Mouse (Mus musculus) kidney, embryonic 14.5 days (tissue): ENCODE results near the gene Atf6b. TPM values are rescaled to one million over a fixed set of nuclear protein-coding genes. Genes with fewer than 3 reads are reported as not detected.

Experiments
- ATAC-seq: fragments of 200-750 bp; cut with Nextera tagmentation; 2 replicates; pipeline ENCODE4 v1.8.0; 2017; ENCODE audit warnings: moderate number of reproducible peaks, mild to moderate bottlenecking, moderate TSS enrichment, moderate library complexity; ENCODE audit not compliant: low FRiP score, low TSS enrichment
- H3K27ac ChIP-seq: fragments of 300-500 bp; sonication (generic); 2 replicates; pipeline ENCODE4 v1.5.1; 2014; ENCODE audit warnings: low read depth, mild to moderate bottlenecking, low read length, moderate library complexity, mixed read lengths
- H3K27me3 ChIP-seq: fragments of 300-500 bp; sonication (generic); 2 replicates; pipeline ENCODE4 v1.6.1; 2014; ENCODE audit warnings: mild to moderate bottlenecking, low read length; ENCODE audit not compliant: control insufficient read depth, insufficient read depth
- H3K36me3 ChIP-seq: fragments of 300-500 bp; sonication (generic); 2 replicates; pipeline ENCODE4 v1.6.1; 2014; ENCODE audit warnings: low read length, mixed read lengths; ENCODE audit not compliant: control insufficient read depth, insufficient read depth
- H3K4me1 ChIP-seq: fragments of 300-500 bp; sonication (generic); 2 replicates; pipeline ENCODE4 v1.6.1; 2014; ENCODE audit warnings: low read length, mixed read lengths; ENCODE audit not compliant: control insufficient read depth, insufficient read depth
- H3K4me2 ChIP-seq: fragments of 300-500 bp; sonication (generic); replicated peaks from 2 replicates; pipeline ENCODE4 v1.6.1; 2014; ENCODE audit warnings: low read depth, mild to moderate bottlenecking, low read length
- H3K4me3 ChIP-seq: fragments of 300-500 bp; sonication (generic); 2 replicates; pipeline ENCODE4 v1.5.1; 2014; ENCODE audit warnings: mild to moderate bottlenecking, low read length
- H3K9ac ChIP-seq: fragments of 300-500 bp; sonication (generic); 2 replicates; pipeline ENCODE4 v1.6.1; 2014; ENCODE audit warnings: low read depth, mild to moderate bottlenecking, low read length, moderate library complexity
- H3K9me3 ChIP-seq: fragments of 300-500 bp; sonication (generic); 2 replicates; pipeline ENCODE4 v1.6.1; 2016; ENCODE audit warnings: low read length; ENCODE audit not compliant: control insufficient read depth
- WGBS: fragments of 180-500 bp; shearing (Covaris S2); extraction: QIAGEN DNeasy Blood & Tissue Kit; methylation state at CpG from one replicate; pipeline ENCODE4 v1.1.7; 2014; 5-methylcytosine and 5-hydroxymethylcytosine counted together
- polyA plus RNA-seq: library from polyadenylated mRNA; unstranded; fragments of >200 nt; fragmentation: Nextera tagmentation; extraction: Ambion mirVana; gene quantifications from 2 replicates; pipeline ENCODE4 v1.2.1, GENCODE M21; 2014

The Atf6b gene
- polyA plus RNA-seq: 54.6 and 61.7 TPM in 2 replicates

- Histone ChIP-seq H3K27me3 (no peaks in the 10 kb centered on the region), H3K4me1 (peaks cover 12% of the 10 kb centered on the region), H3K9me3 (no peaks in the 10 kb centered on the region), H3K4me2 (peak within 1 kb of the TSS; percentile 42), H3K4me3 (peak within 1 kb of the TSS; percentile 91), H3K9ac (peak within 1 kb of the TSS; percentile 89), H3K27ac (peak within 1 kb of the TSS; percentile 37; the same call in 1 of the 2 replicates), H3K36me3 (peaks cover 33% of the 10 kb centered on the region)
- ATAC-seq: peak; percentile 96
- WGBS: 1% methylated on average over 61 of the region's 66 CpGs
These were observed at the start of gene Atf6b for GRCm38 (mm10) chr17:34646906-34647787. Gene Atf6b, plus strand, starts transcription at chr17:34647146.

DNA sequence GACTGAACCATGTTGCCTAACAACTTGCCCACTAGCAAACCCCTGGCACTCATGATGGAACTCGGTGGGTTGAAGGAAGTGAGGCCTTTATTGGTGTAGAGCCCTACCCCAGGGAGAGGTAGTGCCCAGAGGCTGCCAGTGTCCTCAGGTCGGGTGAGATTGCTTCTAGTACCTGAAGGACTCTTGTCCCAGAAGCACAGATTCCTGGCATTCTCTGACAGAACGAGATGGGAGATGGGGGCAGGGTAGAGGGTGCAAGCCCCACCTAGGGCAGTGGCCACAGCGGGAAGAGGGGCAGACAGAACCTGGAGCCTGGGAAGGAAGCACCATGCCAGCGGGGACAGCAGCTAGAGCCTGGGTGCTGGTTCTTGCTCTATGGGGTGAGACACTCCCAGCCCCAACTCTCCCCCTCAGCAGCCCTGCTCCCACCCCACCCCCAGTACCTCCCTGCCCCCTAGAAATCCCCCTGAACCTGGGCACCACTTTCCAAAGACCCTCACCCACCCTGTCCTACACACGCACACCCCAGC, 49.3 kb upstream of the Atf6b start, which contains the start of gene Ager:
Gene Ager (plus strand): TSS at position 297 of the 530 bp plus-strand sequence.
- Histone ChIP-seq H3K27me3 (no peaks in the 10 kb centered on the region), H3K9me3 (no peaks in the 10 kb centered on the region), H3K9ac (peak within 1 kb of the TSS; percentile 32; the same call in 1 of the 2 replicates), H3K36me3 (peaks cover 38% of the 10 kb centered on the region), H3K4me2 (peak within 1 kb of the TSS; percentile 6; the same call in 1 of the 2 replicates), H3K4me3 (no peak within 1 kb of the TSS), H3K4me1 (peaks cover 52% of the 10 kb centered on the region), H3K27ac (peak within 1 kb of the TSS; percentile 30; the same call in 1 of the 2 replicates)
- ATAC-seq: no peak
- WGBS: 15% methylated on average over 6 of the region's 6 CpGs

DNA sequence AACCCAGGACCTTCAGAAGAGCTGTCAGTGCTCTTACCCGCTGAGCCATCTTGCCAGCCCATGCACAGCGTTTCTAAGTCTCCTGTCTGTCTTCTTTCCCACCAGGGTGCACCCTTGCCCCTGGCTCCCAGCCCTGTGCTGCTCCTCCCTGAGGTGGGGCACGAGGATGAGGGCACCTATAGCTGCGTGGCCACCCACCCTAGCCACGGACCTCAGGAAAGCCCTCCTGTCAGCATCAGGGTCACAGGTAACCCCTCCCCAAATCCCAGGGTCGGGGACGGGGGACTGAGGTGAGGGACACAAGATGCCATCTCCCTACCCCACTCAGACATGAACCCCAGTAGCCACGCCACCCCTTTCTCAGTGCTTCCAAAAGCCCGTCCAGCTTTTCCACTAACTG, 47.1 kb upstream of the Atf6b start:
- H3K36me3 ChIP-seq: peaks cover 28% of the 10 kb centered on the region
- H3K27ac ChIP-seq: no peak overlapping the region
- H3K4me2 ChIP-seq: no peak overlapping the region
- WGBS: 84% methylated on average over 9 of the region's 9 CpGs
- H3K27me3 ChIP-seq: no peaks in the 10 kb centered on the region
- H3K4me3 ChIP-seq: no peak overlapping the region
- no peak for ATAC-seq
- no peak overlapping the region for H3K9ac ChIP-seq
- peaks cover 48% of the 10 kb centered on the region for H3K4me1 ChIP-seq
- no peaks in the 10 kb centered on the region for H3K9me3 ChIP-seq

DNA sequence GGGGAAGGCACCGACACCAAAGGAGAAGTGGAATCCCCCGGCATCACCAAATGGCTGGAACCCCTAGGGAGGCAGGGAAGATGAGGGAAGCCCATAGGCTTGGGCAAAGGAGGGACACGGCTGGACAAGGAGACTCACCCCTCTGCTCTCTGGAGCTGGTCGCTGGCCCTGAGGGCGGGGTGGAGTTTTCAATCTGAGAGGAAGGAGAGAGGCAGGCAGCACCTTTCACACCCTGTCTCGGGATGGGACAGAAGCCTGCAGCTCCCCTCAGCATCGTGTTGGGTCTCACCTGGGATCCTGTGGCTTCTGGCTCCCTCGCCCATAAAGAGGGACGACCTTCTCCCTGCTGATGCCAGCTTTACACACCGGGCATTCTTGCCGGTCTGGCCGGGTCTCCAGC, 45.1 kb upstream of the Atf6b start:
- 89% methylated on average over 12 of the region's 12 CpGs for WGBS
- ATAC-seq: no peak
- no peak overlapping the region for H3K4me3 ChIP-seq
- no peaks in the 10 kb centered on the region for H3K27me3 ChIP-seq
- no peaks in the 10 kb centered on the region for H3K9me3 ChIP-seq
- H3K4me1 ChIP-seq: peaks cover 37% of the 10 kb centered on the region
- no peak overlapping the region for H3K9ac ChIP-seq
- no peak overlapping the region for H3K4me2 ChIP-seq
- H3K36me3 ChIP-seq: peaks cover 12% of the 10 kb centered on the region
- no peak overlapping the region for H3K27ac ChIP-seq

DNA sequence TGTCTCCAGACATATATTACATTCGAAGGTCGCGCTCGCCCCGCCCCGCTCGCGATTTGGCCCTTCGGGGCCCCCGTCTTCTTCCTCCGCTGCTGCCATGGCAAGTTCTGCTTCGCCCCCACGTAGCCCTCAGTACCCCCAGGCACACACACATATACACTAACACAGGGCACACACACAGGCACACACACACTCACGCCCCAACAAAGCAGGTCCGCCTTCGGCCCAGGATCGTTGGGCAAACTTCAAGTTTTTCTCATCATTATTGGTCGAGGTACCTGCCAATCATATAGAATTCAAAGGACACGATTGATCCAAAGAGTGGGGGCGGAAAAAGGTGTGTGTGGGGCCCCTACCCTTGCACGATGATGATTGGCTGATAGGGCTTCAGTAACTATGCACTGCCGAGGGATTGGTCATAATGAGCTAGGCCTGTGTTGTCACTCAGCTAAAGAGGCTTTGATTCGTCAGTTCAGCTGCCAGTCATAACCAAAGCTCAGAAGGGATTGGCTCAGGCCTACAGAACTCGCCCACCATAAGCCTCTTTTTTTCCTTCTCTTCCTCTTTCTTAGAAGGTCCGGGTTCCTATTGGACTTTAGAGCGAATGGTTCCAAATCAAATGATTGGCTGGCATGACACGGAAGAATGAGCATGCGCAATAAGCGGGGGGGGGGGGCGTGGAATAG, 43.4 kb upstream of the Atf6b start, which contains the start of gene Rnf5:
Gene Rnf5 (minus strand): TSS at position 316 of the 686 bp plus-strand sequence.
- Histone ChIP-seq H3K36me3 (peaks cover 16% of the 10 kb centered on the region), H3K4me2 (peak within 1 kb of the TSS; percentile 93), H3K4me3 (peak within 1 kb of the TSS; percentile 99), H3K4me1 (peaks cover 33% of the 10 kb centered on the region), H3K27ac (peak within 1 kb of the TSS; percentile 95), H3K27me3 (no peaks in the 10 kb centered on the region), H3K9me3 (no peaks in the 10 kb centered on the region), H3K9ac (peak within 1 kb of the TSS; percentile 95)
- peak; percentile 96 for ATAC-seq
- WGBS: under 1% methylated on average over 30 of the region's 30 CpGs

GRCm38 (mm10) chr17:34604061-34604508, 42.9 kb upstream of the Atf6b start, which contains the start of gene Agpat1:
Gene Agpat1, plus strand, starts transcription at chr17:34604262.
- peak within 1 kb of the TSS; percentile 93 for H3K4me2 ChIP-seq
- H3K36me3 ChIP-seq: peaks cover 16% of the 10 kb centered on the region
- H3K27ac ChIP-seq: peak within 1 kb of the TSS; percentile 95
- peak within 1 kb of the TSS; percentile 99 for H3K4me3 ChIP-seq
- WGBS: under 1% methylated on average over 32 of the region's 35 CpGs
- peak within 1 kb of the TSS; percentile 95 for H3K9ac ChIP-seq
- H3K4me1 ChIP-seq: peaks cover 35% of the 10 kb centered on the region
- H3K9me3 ChIP-seq: no peaks in the 10 kb centered on the region
- peak; percentile 89 for ATAC-seq
- H3K27me3 ChIP-seq: no peaks in the 10 kb centered on the region

DNA sequence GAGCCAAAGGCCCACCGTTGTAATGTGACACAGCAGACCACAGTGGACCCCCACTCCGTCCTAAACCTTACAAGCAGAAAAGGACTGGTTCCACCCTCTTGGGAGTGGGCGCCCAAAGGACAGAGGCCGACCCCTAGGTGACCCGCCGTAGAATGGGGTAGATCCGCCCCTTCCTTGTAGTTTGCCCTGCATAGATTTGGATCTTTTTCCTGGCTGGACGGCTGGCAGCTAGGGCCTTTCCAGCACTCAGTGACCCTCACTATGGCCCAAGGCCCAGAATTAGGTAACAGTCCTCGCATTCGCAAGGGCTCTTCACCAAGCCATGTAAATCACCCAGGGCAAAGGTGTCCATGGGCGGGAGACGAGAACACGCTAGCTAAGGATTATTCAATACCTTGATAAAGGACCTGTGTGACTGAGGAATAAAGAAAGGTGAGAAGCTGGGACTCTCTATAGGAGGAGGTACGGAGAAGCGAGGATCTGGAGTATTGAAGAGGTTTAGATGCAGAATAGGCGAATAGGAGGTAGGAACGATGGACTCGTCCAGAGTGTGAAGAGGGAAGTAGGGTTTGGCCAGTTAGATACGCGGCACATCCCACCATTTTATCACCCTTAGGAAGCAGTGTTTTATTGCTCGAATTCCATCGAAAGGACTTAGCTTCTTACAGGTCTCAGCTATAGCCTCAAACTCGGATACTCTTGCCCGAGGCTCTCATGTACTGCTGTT, 42.3 kb upstream of the Atf6b start:
- 9% methylated on average over 24 of the region's 24 CpGs for WGBS
- Histone ChIP-seq H3K27ac (peak overlapping the region; percentile 95), H3K9me3 (no peaks in the 10 kb centered on the region), H3K4me3 (peak overlapping the region; percentile 99), H3K27me3 (no peaks in the 10 kb centered on the region), H3K36me3 (peaks cover 16% of the 10 kb centered on the region), H3K4me1 (peaks cover 35% of the 10 kb centered on the region), H3K9ac (peak overlapping the region; percentile 95), H3K4me2 (peak overlapping the region; percentile 93)
- peak; percentile 0; the same call in 1 of the 2 replicates for ATAC-seq

GRCm38 (mm10) chr17:34605609-34606008, 41.3 kb upstream of the Atf6b start:
- peak overlapping the region; percentile 95 for H3K9ac ChIP-seq
- WGBS: under 1% methylated on average over 20 of the region's 30 CpGs
- H3K27ac ChIP-seq: peak overlapping the region; percentile 95
- H3K27me3 ChIP-seq: no peaks in the 10 kb centered on the region
- H3K4me3 ChIP-seq: peak overlapping the region; percentile 99
- peak; percentile 56 for ATAC-seq
- H3K4me1 ChIP-seq: peaks cover 35% of the 10 kb centered on the region
- no peaks in the 10 kb centered on the region for H3K9me3 ChIP-seq
- peaks cover 13% of the 10 kb centered on the region for H3K36me3 ChIP-seq
- H3K4me2 ChIP-seq: peak overlapping the region; percentile 93
